Mouse (Mus musculus) lung, postnatal 10 days (tissue): ENCODE data around the gene Vps13d.

ENCODE experiments used
- DNase-seq: peaks from one replicate; pipeline ENCODE4 v3.0.0; 2021

Vps13d gene

GRCm38 (mm10) chr4:145073728-145074127 is 121.1 kb downstream of the Vps13d start:
- DNase-seq = no peak

DNA sequence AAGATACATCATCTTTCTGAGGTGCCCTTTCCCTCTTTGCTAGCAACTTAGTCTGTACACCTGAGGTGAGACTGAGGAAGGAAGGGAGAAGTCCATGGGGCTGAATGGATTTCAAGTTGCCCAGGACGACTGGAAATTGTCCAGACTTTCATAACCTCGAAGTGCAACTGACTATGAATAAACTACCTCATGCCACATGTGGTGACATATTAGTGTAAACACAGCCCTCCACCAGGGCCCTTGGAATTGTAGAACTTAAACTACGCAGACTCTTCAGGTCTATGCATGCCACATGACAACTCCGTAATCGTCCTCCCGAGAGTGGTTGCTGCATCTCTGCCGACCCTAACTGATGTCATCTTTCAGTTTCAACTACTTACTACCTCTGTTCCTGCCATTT is 122.9 kb downstream of the Vps13d start:
- DNase-seq = no peak

DNA sequence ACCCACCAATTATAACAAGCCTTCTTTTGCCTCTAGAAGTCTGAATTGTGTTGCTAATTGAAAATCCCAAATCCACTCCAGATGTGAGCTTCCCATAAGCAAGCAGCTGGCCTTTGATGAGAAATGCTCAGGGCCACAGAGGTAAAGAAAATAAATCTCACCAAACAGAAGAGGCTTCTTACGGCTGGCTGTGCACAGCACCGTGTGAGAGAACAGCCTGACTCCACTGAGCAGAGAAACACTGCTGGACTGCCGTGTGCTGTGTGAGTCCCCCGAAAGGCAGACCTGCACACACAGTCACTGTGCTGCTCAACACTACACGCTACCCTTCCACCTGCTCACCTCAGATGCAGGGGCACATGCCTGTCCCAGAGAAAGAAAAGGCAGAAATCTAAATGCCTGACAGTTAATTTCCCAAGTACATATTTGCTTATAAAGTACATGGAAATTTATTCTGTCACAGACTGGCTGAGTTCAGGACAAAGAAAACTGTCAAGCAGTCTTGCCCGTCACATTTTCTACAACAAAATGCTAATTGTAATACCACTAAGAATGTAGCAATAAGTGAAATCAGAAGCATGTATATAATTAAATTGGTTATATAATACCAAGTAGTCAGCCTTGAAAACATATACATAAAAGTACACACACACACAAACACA is 127.7 kb downstream of the Vps13d start:
- no peak for DNase-seq

DNA sequence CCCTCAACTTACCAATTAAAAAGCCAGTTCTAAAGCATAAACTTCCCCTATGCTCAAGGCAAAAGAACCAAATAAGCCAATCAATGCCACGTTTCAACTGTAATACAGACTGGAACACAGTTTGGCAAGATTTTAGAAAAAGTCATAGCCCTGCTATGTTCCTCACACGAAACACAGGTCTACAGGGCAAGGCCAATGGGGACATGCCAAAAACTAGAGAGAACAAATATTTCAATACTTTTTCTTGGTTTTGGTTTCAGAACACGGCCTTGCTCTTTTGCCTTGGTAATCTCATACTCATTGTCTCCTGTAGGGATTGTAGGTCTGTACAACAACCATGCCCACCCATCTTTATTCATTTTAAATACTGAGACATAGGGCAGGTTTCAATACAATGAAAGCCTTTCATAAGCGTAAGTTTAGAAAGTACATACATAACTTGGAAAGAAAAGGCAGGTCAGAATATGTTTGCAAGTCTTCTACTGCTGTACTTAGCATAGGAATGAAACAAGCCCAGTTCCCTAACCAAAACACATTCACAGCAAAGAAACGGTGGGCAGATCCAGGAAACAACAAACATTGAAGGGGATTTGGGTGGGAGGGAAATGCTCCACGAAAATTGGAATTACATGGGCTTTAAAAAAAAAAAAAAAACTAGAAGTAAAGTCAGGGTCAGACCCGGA is 128.3 kb downstream of the Vps13d start:
- no peak for DNase-seq

DNA sequence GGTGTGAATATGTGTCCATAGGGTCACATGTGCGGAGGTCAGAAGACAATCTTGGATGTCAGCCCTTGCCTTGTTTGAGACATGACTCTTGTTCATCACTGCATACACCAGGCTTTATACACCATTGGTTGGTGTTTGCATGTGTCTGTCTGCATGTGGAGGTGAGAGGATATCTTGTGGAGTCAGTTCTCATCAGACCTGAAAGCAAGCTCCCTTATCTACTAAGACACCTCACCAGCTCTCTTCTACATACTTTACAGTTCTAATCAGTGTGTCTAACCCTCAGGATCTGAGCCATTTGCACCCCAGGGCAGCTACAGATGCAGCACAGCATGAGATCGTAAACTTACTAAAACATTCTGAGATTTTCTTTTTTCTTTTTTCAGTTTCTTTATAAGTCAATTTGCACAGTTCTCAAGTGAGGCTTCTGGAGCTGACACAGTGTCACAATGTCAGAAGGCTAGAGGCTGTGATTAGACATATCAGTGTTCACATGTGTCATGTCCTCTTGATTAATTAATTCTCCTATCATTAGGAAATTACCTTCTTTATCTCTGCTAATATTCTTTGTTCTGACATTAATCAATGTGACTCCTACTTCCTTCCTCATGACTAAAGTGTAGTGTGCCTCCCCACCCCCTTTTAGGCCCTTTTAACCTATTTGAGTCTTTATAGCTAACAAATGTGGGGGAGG is 135.9 kb downstream of the Vps13d start:
- no peak for DNase-seq

GRCm38 (mm10) chr4:145056346-145056745 is 138.5 kb downstream of the Vps13d start:
- DNase-seq = no peak

DNA sequence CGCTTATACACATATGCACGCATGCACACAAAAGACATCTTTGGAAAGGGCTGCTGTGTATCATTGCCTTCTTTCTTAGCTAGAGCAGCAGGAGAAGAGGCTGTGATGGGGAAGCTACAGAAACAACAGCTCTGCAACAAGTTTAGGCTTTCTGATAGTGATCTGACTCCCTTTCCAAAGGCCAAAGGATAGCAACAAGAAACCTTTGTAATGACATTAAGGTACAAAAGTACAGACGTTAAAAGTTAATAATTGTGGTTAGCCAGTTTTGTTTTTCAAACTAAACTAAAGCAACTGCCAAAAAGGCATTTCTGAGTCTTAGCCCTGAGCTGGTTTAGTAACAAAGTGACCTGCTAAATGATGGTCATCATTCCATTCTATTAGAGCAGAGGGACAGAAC is 139.0 kb downstream of the Vps13d start:
- DNase-seq = no peak

- no peak for DNase-seq
Measured at GRCm38 (mm10) chr4:145054369-145054768, 140.4 kb downstream of the Vps13d start.

DNA sequence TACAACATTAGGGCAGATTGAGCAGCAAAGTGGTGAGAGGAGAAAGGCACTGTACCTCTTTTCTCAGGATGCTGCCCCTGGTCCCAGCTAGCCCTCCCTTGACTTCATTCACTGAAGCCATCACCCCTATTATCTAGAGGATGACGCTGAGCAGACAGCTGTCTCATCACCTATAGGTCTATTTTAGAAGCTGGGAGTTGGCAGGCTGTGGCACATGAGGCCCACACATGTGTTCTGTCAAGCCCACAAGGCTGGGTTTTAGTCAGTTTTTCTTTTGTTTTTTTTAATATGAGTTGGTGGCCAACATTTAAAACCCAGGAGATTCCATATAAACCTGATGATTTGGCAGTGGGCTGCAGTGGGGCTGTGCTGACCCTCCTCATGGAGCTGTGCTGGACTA is 142.1 kb downstream of the Vps13d start:
- no peak for DNase-seq

DNA sequence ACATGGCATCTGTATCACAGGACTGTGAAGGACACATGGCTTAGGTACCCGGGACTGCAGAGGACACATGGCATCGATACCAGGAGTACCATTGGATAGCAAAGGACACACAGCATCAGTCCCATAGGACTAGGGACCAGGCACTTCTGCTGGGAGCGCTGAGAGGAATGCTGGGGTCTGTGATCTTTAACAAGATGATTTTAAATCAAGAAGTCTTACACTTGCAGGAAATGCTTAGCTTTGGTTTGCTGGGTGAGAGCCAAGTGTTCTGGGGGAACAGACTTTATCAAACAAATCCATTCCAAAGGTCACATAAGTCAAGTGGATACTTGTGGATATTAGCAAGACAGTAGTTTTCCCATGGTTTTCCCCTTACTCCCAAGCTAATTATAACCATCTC is 142.5 kb downstream of the Vps13d start:
- DNase-seq = peak; percentile 22

- DNase-seq = no peak
Measured at GRCm38 (mm10) chr4:145051209-145051969, 143.4 kb downstream of the Vps13d start.

- peak; percentile 46 for DNase-seq
Measured at GRCm38 (mm10) chr4:145050518-145051208, 144.1 kb downstream of the Vps13d start.

DNA sequence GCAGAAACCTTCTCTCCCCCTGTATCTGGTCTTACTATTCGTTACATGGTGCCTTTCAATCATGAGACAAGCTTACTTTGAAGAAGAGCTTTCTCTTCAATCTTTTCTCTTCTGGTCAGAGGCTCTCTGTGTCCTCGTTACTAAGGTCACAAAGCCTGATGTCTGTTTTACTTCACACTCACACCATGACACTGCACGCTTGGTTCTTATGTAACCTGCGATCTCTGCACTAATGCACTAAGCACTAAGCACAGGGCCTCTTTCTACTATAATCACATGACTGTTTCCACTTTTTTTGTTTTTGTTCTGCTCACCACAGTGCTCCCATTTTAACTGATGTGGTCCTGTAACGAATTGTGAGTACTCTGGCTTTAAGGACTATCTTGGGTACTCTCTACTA is 146.8 kb downstream of the Vps13d start:
- DNase-seq = no peak

DNA sequence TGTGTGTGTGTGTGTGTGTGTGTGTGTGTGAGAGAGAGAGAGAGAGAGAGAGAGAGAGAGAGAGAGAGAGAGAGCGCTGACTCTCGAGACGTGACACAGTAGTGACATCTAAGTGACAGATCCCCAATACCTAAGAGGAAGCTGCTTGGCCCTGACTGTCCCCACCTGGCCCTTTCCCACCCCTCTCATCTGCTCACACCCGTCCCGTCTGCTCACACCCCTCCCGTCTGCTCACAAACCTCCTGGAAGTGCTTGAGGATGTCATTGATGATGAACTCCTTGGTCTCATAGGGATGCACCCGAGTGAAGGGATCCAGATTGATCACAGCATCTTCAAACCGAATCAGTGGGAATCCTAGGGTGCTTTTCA is 148.8 kb downstream of the Vps13d start:
- DNase-seq = no peak

DNA sequence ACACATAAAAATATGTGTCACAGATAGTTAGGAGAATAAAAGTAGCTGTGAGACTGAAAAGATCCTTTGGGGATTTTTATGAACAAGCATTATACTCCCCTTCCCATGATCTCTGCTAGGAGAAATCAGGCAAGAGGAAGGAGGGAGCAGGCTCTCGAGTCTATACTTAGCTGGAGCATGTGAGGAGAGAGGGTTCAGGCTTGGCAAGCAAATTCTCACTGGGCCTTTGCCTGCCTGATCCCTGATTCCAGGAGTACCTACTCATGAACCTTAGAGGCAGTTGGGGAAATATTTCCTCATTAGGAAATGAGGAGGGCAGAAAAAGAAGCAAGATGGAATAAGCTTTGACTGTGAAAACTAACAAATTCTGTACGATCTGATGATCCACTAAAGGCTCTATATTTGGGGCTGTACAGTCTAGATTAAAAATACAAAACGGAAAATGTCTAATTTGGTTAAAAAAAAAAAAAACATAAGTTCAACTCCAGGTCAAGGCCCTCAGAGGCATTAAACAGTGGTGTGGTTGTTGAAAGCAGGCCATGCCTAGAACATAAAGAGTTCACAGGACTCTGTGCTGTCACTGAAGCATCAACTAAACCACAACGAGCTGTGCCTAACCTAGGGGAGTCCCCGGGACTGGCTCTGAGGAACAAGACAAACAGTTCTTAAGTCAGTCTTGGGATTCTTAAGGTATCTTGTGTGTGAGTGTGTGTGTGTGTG is 149.3 kb downstream of the Vps13d start:
- no peak for DNase-seq

DNA sequence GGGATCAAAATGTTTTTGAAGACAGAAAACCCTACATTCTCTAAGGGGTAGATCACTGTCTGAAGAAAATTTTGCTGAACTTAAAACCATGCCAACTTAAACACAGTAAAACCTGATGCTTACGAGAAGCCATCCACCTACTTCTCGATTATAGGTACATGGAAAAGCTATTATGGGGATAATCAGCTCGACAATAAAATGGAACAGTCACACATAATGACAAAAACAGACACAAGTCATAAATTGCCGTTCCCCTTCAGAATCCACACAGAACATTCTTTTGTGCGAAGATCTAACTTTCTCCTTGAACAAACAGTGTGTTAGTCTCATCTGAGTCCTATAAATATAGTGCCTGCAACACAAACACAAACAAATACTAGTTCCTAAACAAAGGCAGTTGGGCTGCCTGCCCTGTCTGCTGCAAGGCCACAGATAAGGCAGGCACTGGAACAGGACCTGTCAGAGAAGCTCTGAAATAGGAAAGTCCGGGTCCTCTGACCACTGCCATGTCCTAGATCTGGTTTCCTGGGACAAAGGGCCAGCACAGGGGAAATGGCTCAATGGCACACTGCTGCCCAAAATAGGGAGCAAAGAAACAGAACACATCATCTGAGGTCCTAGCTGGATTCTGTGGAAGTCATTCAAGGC is 153.5 kb downstream of the Vps13d start:
- no peak for DNase-seq

- no peak for DNase-seq
Measured at GRCm38 (mm10) chr4:145037631-145038416, 157.0 kb downstream of the Vps13d start.

- no peak for DNase-seq
Measured at GRCm38 (mm10) chr4:145037006-145037405, 157.8 kb downstream of the Vps13d start.

DNA sequence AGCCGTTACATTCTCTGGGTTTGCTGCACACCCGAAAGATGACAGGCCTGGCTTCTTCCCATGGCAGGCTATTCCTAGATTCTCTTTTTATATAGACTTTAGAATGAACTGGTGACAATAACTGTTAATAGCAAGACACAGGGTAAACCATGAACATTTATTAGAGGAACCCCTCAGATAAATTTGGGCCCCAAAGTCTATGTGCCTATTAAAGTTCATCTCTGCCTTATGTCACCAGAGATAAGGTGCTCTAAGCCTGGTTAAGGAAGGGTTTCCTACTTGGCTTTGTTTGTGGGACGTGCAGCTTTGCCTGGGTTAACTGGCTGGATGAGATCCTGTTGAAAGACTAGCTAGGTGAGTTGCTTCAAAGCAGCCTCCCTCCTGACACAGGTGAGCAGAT is 159.4 kb downstream of the Vps13d start:
- DNase-seq = no peak

GRCm38 (mm10) chr4:145034506-145035243 is 160.1 kb downstream of the Vps13d start:
- peak; percentile 42 for DNase-seq
